Mouse (Mus musculus) embryonic facial prominence, embryonic 14.5 days (tissue): Measurements from ENCODE around the gene Tbc1d9. TPM values are rescaled to one million over a fixed set of nuclear protein-coding genes. Genes with fewer than 3 reads are reported as not detected.

Source experiments
- ATAC-seq: fragments of 200-750 bp; cut with Nextera tagmentation; 2 replicates; pipeline ENCODE4 v1.8.0; 2017; ENCODE audit warnings: low read depth, moderate number of reproducible peaks, moderate TSS enrichment
- DNase-seq: peaks from one replicate; pipeline ENCODE4 v3.0.0-alpha.2; 2015; ENCODE audit warnings: low spot score
- H3K27ac ChIP-seq: fragments of 300-500 bp; sonication (generic); replicated peaks from 2 replicates; pipeline ENCODE4 v1.5.1; 2014; ENCODE audit warnings: low read depth, mild to moderate bottlenecking, low read length, moderate library complexity
- H3K27me3 ChIP-seq: fragments of 300-500 bp; sonication (generic); replicated peaks from 2 replicates; pipeline ENCODE4 v1.6.1; 2014; ENCODE audit warnings: low read length; ENCODE audit not compliant: control insufficient read depth, insufficient read depth
- H3K36me3 ChIP-seq: fragments of 300-500 bp; sonication (generic); 2 replicates; pipeline ENCODE4 v1.6.1; 2014; ENCODE audit warnings: low read length, mixed read lengths; ENCODE audit not compliant: control insufficient read depth, insufficient read depth
- H3K4me1 ChIP-seq: fragments of 300-500 bp; sonication (generic); 2 replicates; pipeline ENCODE4 v1.6.1; 2014; ENCODE audit warnings: antibody characterized with exemption, low read length; ENCODE audit not compliant: control insufficient read depth, insufficient read depth
- H3K4me2 ChIP-seq: fragments of 300-500 bp; sonication (generic); 2 replicates; pipeline ENCODE4 v1.6.1; 2014; ENCODE audit warnings: low read depth, mild to moderate bottlenecking, low read length, moderate library complexity, mixed read lengths
- H3K4me3 ChIP-seq: fragments of 300-500 bp; sonication (generic); 2 replicates; pipeline ENCODE4 v1.5.1; 2014; ENCODE audit warnings: low read depth, mild to moderate bottlenecking, low read length
- H3K9ac ChIP-seq: fragments of 300-500 bp; sonication (generic); 2 replicates; pipeline ENCODE4 v1.6.1; 2014; ENCODE audit warnings: low read depth, mild to moderate bottlenecking, low read length, moderate library complexity, mixed read lengths
- H3K9me3 ChIP-seq: fragments of 300-500 bp; sonication (generic); 2 replicates; pipeline ENCODE4 v1.6.1; 2016; ENCODE audit warnings: low read length; ENCODE audit not compliant: control insufficient read depth
- WGBS: fragments of 180-500 bp; shearing (Covaris S2); extraction: QIAGEN DNeasy Blood & Tissue Kit; methylation state at CpG from one replicate; pipeline ENCODE4 v1.1.7; 2014; 5-methylcytosine and 5-hydroxymethylcytosine counted together
- polyA plus RNA-seq: library from polyadenylated mRNA; unstranded; fragments of >200 nt; fragmentation: Nextera tagmentation; extraction: Ambion mirVana; gene quantifications from 2 replicates; pipeline ENCODE4 v1.2.1, GENCODE M21; 2014

The Tbc1d9 gene
- polyA plus RNA-seq, 1 experiment from 2014 or later: 2.8 TPM

GRCm38 (mm10) chr8:83227336-83227735 is 62.2 kb downstream of the Tbc1d9 start:
- H3K36me3 ChIP-seq: no peaks in the 10 kb centered on the region
- 78% methylated on average over 5 of the region's 5 CpGs for WGBS
- no peak for ATAC-seq
- no peak overlapping the region for H3K27ac ChIP-seq
- no peaks in the 10 kb centered on the region for H3K9me3 ChIP-seq
- no peak overlapping the region for H3K9ac ChIP-seq
- no peak overlapping the region for H3K4me3 ChIP-seq
- H3K4me1 ChIP-seq: no peaks in the 10 kb centered on the region
- H3K27me3 ChIP-seq: no peaks in the 10 kb centered on the region
- DNase-seq: no peak
- no peak overlapping the region for H3K4me2 ChIP-seq

DNA sequence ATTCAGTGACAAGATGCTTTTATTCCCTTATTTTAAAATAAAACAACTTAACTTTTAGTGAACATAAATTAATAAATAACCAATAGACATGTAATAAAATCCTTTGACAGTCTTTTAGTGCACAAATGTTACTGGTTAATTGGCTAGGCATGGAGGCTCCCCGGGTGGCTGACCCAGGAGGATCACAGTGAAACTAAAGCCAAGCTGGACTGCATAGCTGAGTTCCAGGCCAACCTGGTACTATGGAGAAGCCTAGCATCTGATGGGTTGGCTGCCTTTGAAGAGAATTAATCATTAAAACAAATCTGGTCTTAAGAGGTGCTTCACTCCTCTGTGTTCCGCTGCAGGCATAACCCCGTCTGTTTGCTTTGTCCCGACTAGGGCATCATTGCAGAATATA is 67.9 kb downstream of the Tbc1d9 start:
- no peak for DNase-seq
- Histone ChIP-seq H3K4me1 (no peaks in the 10 kb centered on the region), H3K9me3 (no peaks in the 10 kb centered on the region), H3K4me3 (no peak overlapping the region), H3K36me3 (no peaks in the 10 kb centered on the region), H3K27me3 (no peaks in the 10 kb centered on the region), H3K9ac (no peak overlapping the region), H3K4me2 (no peak overlapping the region), H3K27ac (no peak overlapping the region)
- WGBS: 85% methylated on average over 4 of the region's 4 CpGs
- no peak for ATAC-seq

GRCm38 (mm10) chr8:83239341-83239740 is 74.2 kb downstream of the Tbc1d9 start:
- H3K4me1 ChIP-seq: no peaks in the 10 kb centered on the region
- H3K9ac ChIP-seq: no peak overlapping the region
- H3K27me3 ChIP-seq: no peaks in the 10 kb centered on the region
- H3K4me2 ChIP-seq: no peak overlapping the region
- H3K4me3 ChIP-seq: no peak overlapping the region
- no peaks in the 10 kb centered on the region for H3K9me3 ChIP-seq
- H3K27ac ChIP-seq: no peak overlapping the region
- ATAC-seq (no peak), DNase-seq (no peak)
- H3K36me3 ChIP-seq: no peaks in the 10 kb centered on the region

GRCm38 (mm10) chr8:83244151-83244550 is 79.0 kb downstream of the Tbc1d9 start:
- no peak overlapping the region for H3K27ac ChIP-seq
- 85% methylated on average over 7 of the region's 7 CpGs for WGBS
- H3K9ac ChIP-seq: no peak overlapping the region
- H3K4me1 ChIP-seq: no peaks in the 10 kb centered on the region
- DNase-seq: no peak
- no peak for ATAC-seq
- no peak overlapping the region for H3K4me3 ChIP-seq
- H3K36me3 ChIP-seq: no peaks in the 10 kb centered on the region
- H3K27me3 ChIP-seq: no peaks in the 10 kb centered on the region
- H3K9me3 ChIP-seq: no peaks in the 10 kb centered on the region
- H3K4me2 ChIP-seq: no peak overlapping the region

- no peaks in the 10 kb centered on the region for H3K4me1 ChIP-seq
- 75% methylated on average over 6 of the region's 6 CpGs for WGBS
- no peak overlapping the region for H3K4me3 ChIP-seq
- ATAC-seq: no peak
- H3K4me2 ChIP-seq: no peak overlapping the region
- H3K27ac ChIP-seq: no peak overlapping the region
- no peaks in the 10 kb centered on the region for H3K9me3 ChIP-seq
- no peak for DNase-seq
- H3K9ac ChIP-seq: no peak overlapping the region
- no peaks in the 10 kb centered on the region for H3K36me3 ChIP-seq
- H3K27me3 ChIP-seq: no peaks in the 10 kb centered on the region
These were observed 85.7 kb downstream of the Tbc1d9 start for GRCm38 (mm10) chr8:83250858-83251257.

- H3K4me2 ChIP-seq: no peak overlapping the region
- no peak overlapping the region for H3K4me3 ChIP-seq
- no peak overlapping the region for H3K9ac ChIP-seq
- H3K9me3 ChIP-seq: no peaks in the 10 kb centered on the region
- 48% methylated on average over 14 of the region's 14 CpGs for WGBS
- ATAC-seq (no peak), DNase-seq (peak; percentile 45)
- 0 out of 2 replicates have a peak overlapping the region, but pooled peaks have one; percentile 16 for H3K27ac ChIP-seq
- H3K36me3 ChIP-seq: no peaks in the 10 kb centered on the region
- no peaks in the 10 kb centered on the region for H3K27me3 ChIP-seq
- no peaks in the 10 kb centered on the region for H3K4me1 ChIP-seq
These were observed 86.5 kb downstream of the Tbc1d9 start for GRCm38 (mm10) chr8:83251362-83252246.

GRCm38 (mm10) chr8:83252791-83253190 is 87.6 kb downstream of the Tbc1d9 start:
- no peak overlapping the region for H3K27ac ChIP-seq
- H3K4me2 ChIP-seq: no peak overlapping the region
- no peaks in the 10 kb centered on the region for H3K27me3 ChIP-seq
- H3K9me3 ChIP-seq: no peaks in the 10 kb centered on the region
- no peak for DNase-seq
- no peak for ATAC-seq
- WGBS: 82% methylated on average over 5 of the region's 5 CpGs
- H3K4me1 ChIP-seq: no peaks in the 10 kb centered on the region
- H3K9ac ChIP-seq: no peak overlapping the region
- H3K4me3 ChIP-seq: no peak overlapping the region
- no peaks in the 10 kb centered on the region for H3K36me3 ChIP-seq

DNA sequence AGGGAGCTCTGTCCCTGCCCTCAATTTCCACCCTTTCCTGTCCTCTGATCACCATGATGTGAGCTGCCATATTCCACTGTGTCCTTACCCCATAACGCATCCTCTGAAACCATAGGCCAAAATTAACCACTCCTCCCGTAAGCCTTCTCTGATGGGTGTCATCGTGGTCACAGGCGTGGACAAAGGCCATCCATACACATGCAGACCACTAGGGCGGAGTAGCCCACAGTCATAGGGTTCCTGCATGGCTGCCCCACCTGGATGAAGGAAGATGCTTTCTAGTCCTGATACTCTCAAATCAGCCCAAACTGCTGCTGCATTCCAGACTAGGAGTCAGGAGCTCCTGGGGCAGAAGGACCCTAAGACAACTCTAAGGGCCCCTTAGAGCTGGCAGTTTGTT is 92.5 kb downstream of the Tbc1d9 start:
- H3K36me3 ChIP-seq: 0 out of 2 replicates have a peak, but pooled peaks cover 7% of the 10 kb centered on the region
- H3K4me1 ChIP-seq: no peaks in the 10 kb centered on the region
- no peak overlapping the region for H3K4me3 ChIP-seq
- no peaks in the 10 kb centered on the region for H3K27me3 ChIP-seq
- ATAC-seq: no peak
- no peak for DNase-seq
- no peak overlapping the region for H3K9ac ChIP-seq
- H3K4me2 ChIP-seq: no peak overlapping the region
- WGBS: 88% methylated on average over 5 of the region's 5 CpGs
- no peaks in the 10 kb centered on the region for H3K9me3 ChIP-seq
- H3K27ac ChIP-seq: no peak overlapping the region
